Mouse (Mus musculus) lung, postnatal 0 days (tissue): ENCODE data around the gene Cdhr1. TPM values are rescaled to one million over a fixed set of nuclear protein-coding genes. Genes with fewer than 3 reads are reported as not detected.

ENCODE experiments used
- ATAC-seq: fragments of 200-750 bp; cut with Nextera tagmentation; 2 replicates; pipeline ENCODE4 v1.8.0; 2017; ENCODE audit warnings: moderate library complexity
- DNase-seq: peaks from one replicate; pipeline ENCODE4 v3.0.0-alpha.2; 2016; ENCODE audit warnings: low spot score
- H3K27ac ChIP-seq: fragments of 300-500 bp; sonication (generic); 2 replicates; pipeline ENCODE4 v1.5.1; 2014; ENCODE audit warnings: antibody characterized with exemption, mild to moderate bottlenecking, low read length, mixed read lengths
- H3K27me3 ChIP-seq: fragments of 300-500 bp; sonication (generic); replicated peaks from 2 replicates; pipeline ENCODE4 v1.6.1; 2014; ENCODE audit warnings: low read length, mixed read lengths; ENCODE audit not compliant: insufficient read depth
- H3K36me3 ChIP-seq: fragments of 300-500 bp; sonication (generic); 2 replicates; pipeline ENCODE4 v1.6.1; 2014; ENCODE audit warnings: low read length, mixed read lengths; ENCODE audit not compliant: insufficient read depth
- H3K4me1 ChIP-seq: fragments of 300-500 bp; sonication (generic); 2 replicates; pipeline ENCODE4 v1.6.1; 2014; ENCODE audit warnings: antibody characterized with exemption, low read depth, low read length, mixed read lengths; ENCODE audit not compliant: insufficient read depth
- H3K4me2 ChIP-seq: fragments of 300-500 bp; sonication (generic); replicated peaks from 2 replicates; pipeline ENCODE4 v1.6.1; 2014; ENCODE audit warnings: low read depth, mild to moderate bottlenecking, low read length, moderate library complexity, mixed read lengths
- H3K4me3 ChIP-seq: fragments of 300-500 bp; sonication (generic); 2 replicates; pipeline ENCODE4 v1.5.1; 2014; ENCODE audit warnings: low read depth, low read length
- H3K9ac ChIP-seq: fragments of 300-500 bp; sonication (generic); replicated peaks from 2 replicates; pipeline ENCODE4 v1.6.1; 2014; ENCODE audit warnings: low read depth, mild to moderate bottlenecking
- H3K9me3 ChIP-seq: fragments of 300-500 bp; sonication (generic); 2 replicates; pipeline ENCODE4 v1.6.1; 2016; ENCODE audit warnings: low read length, mixed read lengths
- CTCF ChIP-seq: IDR thresholded peaks from 2 replicates; pipeline ENCODE4 v1.5.1; 2016; ENCODE audit warnings: antibody characterized with exemption, mild to moderate bottlenecking
- EP300 ChIP-seq: IDR thresholded peaks from 2 replicates; pipeline ENCODE4 v1.6.1; 2016; ENCODE audit warnings: antibody characterized with exemption, mild to moderate bottlenecking, control low read depth
- WGBS: fragments of 180-500 bp; shearing (Covaris S2); extraction: QIAGEN DNeasy Blood & Tissue Kit; methylation state at CpG from one replicate; pipeline ENCODE4 v1.1.7; 2014; 5-methylcytosine and 5-hydroxymethylcytosine counted together
- polyA plus RNA-seq: library from polyadenylated mRNA; unstranded; fragments of >200 nt; fragmentation: Nextera tagmentation; extraction: Ambion mirVana; gene quantifications from 2 replicates; pipeline ENCODE4 v1.2.1, GENCODE M21; 2015

Cdhr1 gene
- polyA plus RNA-seq, 1 experiment from 2014 or later = 0.08 TPM

- Histone ChIP-seq H3K27ac (peak overlapping the region; percentile 92), H3K4me3 (peak overlapping the region; percentile 87), H3K9me3 (no peaks in the 10 kb centered on the region), H3K27me3 (no peaks in the 10 kb centered on the region), H3K36me3 (peaks cover 7% of the 10 kb centered on the region; the same call in 1 of the 2 replicates), H3K4me1 (no peaks in the 10 kb centered on the region), H3K4me2 (peak overlapping the region; percentile 66), H3K9ac (peak overlapping the region; percentile 86)
- TF ChIP-seq CTCF = 0 out of 2 replicates have a peak, but pooled peaks have one; percentile 1
- no peak for TF ChIP-seq EP300
- peak; percentile 32 for ATAC-seq
- DNase-seq = peak; percentile 68
- WGBS = 1% methylated on average over 37 of the region's 40 CpGs
These were observed 36.4 kb upstream of the Cdhr1 start for GRCm38 (mm10) chr14:37134304-37135126.

GRCm38 (mm10) chr14:37127652-37128051 is 29.5 kb upstream of the Cdhr1 start:
- H3K36me3 ChIP-seq = peaks cover 31% of the 10 kb centered on the region; the same call in 1 of the 2 replicates
- TF ChIP-seq CTCF = peak; percentile 78
- no peak for TF ChIP-seq EP300

GRCm38 (mm10) chr14:37119233-37119632 is 21.1 kb upstream of the Cdhr1 start:
- Histone ChIP-seq H3K4me1 (no peaks in the 10 kb centered on the region), H3K4me2 (no peak overlapping the region), H3K27me3 (no peaks in the 10 kb centered on the region), H3K27ac (no peak overlapping the region), H3K4me3 (no peak overlapping the region), H3K9ac (no peak overlapping the region), H3K36me3 (peaks cover 8% of the 10 kb centered on the region; the same call in 1 of the 2 replicates), H3K9me3 (no peaks in the 10 kb centered on the region)
- no peak for TF ChIP-seq CTCF
- no peak for TF ChIP-seq EP300
- DNase-seq (no peak), ATAC-seq (no peak)
- 95% methylated on average over 4 of the region's 4 CpGs for WGBS

More at GRCm38 (mm10) chr14:37127652-37128051, 29.5 kb upstream of the Cdhr1 start:
- no peaks in the 10 kb centered on the region for H3K27me3 ChIP-seq
- DNase-seq = peak; percentile 83
- no peak overlapping the region for H3K9ac ChIP-seq
- 39% methylated on average over 4 of the region's 4 CpGs for WGBS
- H3K27ac ChIP-seq = no peak overlapping the region
- H3K9me3 ChIP-seq = no peaks in the 10 kb centered on the region
- H3K4me3 ChIP-seq = no peak overlapping the region
- no peak overlapping the region for H3K4me2 ChIP-seq
- H3K4me1 ChIP-seq = no peaks in the 10 kb centered on the region
- no peak for ATAC-seq

- Histone ChIP-seq H3K27ac (no peak within 1 kb of the TSS), H3K9me3 (no peaks in the 10 kb centered on the region), H3K36me3 (no peaks in the 10 kb centered on the region), H3K9ac (no peak within 1 kb of the TSS), H3K4me1 (no peaks in the 10 kb centered on the region), H3K4me2 (no peak within 1 kb of the TSS), H3K27me3 (no peaks in the 10 kb centered on the region), H3K4me3 (no peak within 1 kb of the TSS)
- DNase-seq (no peak), ATAC-seq (no peak)
- no peak for TF ChIP-seq EP300
- TF ChIP-seq CTCF = no peak
- 54% methylated on average over 3 of the region's 3 CpGs for WGBS
These were observed 15.8 kb upstream of the Cdhr1 start, which contains the start of gene 2610528A11Rik for GRCm38 (mm10) chr14:37113922-37114321. 2610528A11Rik (minus strand) TSS chr14:37114022.

- H3K9me3 ChIP-seq = no peaks in the 10 kb centered on the region
- no peaks in the 10 kb centered on the region for H3K27me3 ChIP-seq
- H3K9ac ChIP-seq = no peak overlapping the region
- no peak overlapping the region for H3K4me3 ChIP-seq
- no peak for ATAC-seq
- H3K36me3 ChIP-seq = no peaks in the 10 kb centered on the region
- WGBS = 87% methylated on average over 7 of the region's 7 CpGs
- DNase-seq = no peak
- TF ChIP-seq EP300 = no peak
- TF ChIP-seq CTCF = no peak
- no peak overlapping the region for H3K4me2 ChIP-seq
- no peak overlapping the region for H3K27ac ChIP-seq
- H3K4me1 ChIP-seq = no peaks in the 10 kb centered on the region
These were observed 14.8 kb upstream of the Cdhr1 start for GRCm38 (mm10) chr14:37112931-37113330.

GRCm38 (mm10) chr14:37111371-37111770 is 13.2 kb upstream of the Cdhr1 start:
- no peak overlapping the region for H3K9ac ChIP-seq
- DNase-seq (no peak), ATAC-seq (no peak)
- no peaks in the 10 kb centered on the region for H3K27me3 ChIP-seq
- H3K4me2 ChIP-seq = no peak overlapping the region
- H3K4me3 ChIP-seq = no peak overlapping the region
- no peak overlapping the region for H3K27ac ChIP-seq
- H3K9me3 ChIP-seq = no peaks in the 10 kb centered on the region
- no peaks in the 10 kb centered on the region for H3K4me1 ChIP-seq
- no peaks in the 10 kb centered on the region for H3K36me3 ChIP-seq
- TF ChIP-seq EP300 (no peak), CTCF (no peak)
